Mouse (Mus musculus) ovary, postnatal 14 days (tissue): ENCODE measurements around the gene Ccni.

Experiments used
- DNase-seq: peaks from one replicate; pipeline ENCODE4 v3.0.0; 2022; ENCODE audit warnings: low spot score

Ccni gene

GRCm38 (mm10) chr5:93201181-93201580 lies 5.1 kb downstream of the Ccni start:
- DNase-seq: no peak

GRCm38 (mm10) chr5:93198232-93198631 lies 8.1 kb downstream of the Ccni start:
- no peak for DNase-seq

- no peak for DNase-seq
These were observed 15.9 kb downstream of the Ccni start for GRCm38 (mm10) chr5:93190428-93190827.

GRCm38 (mm10) chr5:93189607-93190006 lies 16.7 kb downstream of the Ccni start:
- DNase-seq: no peak

GRCm38 (mm10) chr5:93184548-93184947 lies 21.7 kb downstream of the Ccni start:
- DNase-seq: no peak

GRCm38 (mm10) chr5:93183311-93183710 lies 23.0 kb downstream of the Ccni start:
- DNase-seq: no peak

DNA sequence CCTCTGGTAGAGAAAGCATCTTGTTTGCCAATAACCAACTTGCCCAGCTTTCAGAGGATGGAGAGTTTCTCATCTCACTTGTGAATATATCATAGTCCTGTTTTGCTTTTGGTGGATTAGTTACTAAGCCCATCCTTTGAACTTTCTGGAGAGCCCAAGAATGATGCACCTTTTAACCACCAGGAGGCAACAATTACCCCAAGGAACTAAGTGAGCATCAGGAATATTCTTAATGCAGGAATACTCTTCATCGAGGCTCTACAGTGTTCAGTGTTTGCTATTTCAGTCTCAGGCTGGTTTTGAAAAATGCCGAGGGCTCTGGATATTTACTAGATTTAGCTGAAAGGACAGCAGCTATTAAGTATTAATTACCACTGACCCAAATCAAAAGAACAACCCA lies 26.0 kb downstream of the Ccni start:
- DNase-seq: no peak

GRCm38 (mm10) chr5:93178616-93179015 lies 27.7 kb downstream of the Ccni start:
- DNase-seq: no peak

DNA sequence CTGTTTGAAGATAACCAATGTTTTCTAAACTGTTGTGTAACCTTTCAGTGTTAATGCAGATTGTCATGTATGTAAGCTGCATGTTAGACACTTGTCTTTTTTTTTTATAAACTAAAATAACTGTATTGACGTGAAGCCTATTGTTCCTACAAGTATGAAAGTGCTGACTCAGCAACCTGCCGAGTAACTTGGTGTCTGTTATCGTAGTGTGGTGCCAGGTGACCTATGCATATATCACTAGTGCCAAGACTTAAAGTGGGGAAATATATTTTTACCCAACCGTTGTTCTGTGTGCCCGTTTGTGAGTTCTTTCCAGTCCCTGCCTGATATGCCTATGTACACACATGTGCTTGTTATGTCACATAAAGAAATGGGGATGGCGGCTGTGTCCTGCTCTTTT lies 31.6 kb downstream of the Ccni start:
- DNase-seq: no peak

DNA sequence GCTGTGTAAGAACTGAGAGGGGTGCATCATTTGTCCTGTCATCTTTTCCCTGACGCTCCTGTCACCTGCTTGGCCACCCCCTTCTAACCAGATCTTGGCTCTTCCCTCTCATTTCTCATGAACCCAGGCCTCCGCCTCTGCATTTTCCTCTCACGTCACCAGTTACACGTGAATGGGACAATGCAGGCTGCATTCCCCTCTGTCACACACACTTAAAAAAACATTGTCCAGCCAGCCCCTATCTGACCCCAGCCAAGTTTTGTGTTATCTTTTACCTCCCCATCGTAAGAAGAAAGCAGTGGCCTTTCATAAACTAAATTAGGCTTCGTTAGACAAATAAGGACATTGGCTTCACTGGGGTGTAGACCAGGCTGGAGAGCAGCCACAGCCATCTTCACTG lies 33.8 kb downstream of the Ccni start:
- DNase-seq: no peak

- DNase-seq: no peak
These were observed 34.9 kb downstream of the Ccni start for GRCm38 (mm10) chr5:93171420-93171819.

GRCm38 (mm10) chr5:93168654-93169053 lies 37.6 kb downstream of the Ccni start:
- DNase-seq: no peak

DNA sequence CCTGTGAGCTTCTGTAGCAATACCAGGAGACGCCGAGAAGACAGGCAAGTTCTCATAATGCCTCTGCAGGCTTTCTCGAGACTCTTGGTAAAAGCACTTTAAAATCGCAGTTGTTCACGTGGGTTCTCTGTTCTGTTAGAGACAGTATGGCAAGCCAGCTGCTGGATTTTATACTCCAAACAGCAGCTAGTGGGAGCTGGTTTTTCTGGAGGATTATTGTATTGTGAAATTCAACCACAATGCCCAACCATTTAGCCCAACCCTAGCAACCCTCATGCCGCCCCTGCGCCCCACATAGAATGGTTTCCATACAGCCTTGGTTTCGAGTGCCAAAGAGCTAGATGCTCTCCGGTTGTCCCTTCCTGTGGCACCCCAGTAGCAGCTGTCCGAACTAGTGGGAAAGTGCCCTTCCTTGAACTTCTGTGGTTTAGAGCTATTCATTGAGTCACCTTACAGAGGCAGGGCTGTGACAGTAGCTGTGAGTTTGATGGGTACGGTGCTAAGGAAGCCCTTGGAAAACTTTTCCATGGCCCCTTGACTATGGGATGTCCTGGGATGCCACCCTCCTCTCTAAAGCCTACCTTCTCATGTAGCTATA lies 38.3 kb downstream of the Ccni start:
- no peak for DNase-seq

- peak; percentile 57 for DNase-seq
These were observed 42.8 kb downstream of the Ccni start for GRCm38 (mm10) chr5:93163541-93163940.

GRCm38 (mm10) chr5:93154401-93154800 lies 51.9 kb downstream of the Ccni start:
- DNase-seq: no peak

GRCm38 (mm10) chr5:93152451-93152850 lies 53.8 kb downstream of the Ccni start:
- no peak for DNase-seq

DNA sequence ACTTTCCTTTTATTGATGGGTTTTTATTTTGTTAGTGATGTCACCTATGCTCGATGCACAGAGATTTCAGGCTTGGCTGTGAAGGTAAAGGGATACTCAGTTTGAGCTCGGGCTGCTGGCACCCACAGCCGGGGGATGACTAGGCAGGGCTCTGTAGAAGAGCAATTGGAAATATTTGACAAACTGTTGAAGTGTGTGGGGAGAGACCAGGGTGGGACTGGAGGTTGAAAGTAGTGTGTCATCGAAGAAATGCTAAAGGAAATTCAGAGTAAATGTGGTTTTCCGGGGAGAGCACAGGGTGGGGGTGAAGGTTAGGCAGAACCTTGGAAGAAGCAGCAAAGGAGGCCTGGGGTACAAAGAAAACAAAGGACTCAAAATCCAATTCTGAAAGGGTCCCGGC lies 54.3 kb downstream of the Ccni start:
- DNase-seq: no peak

GRCm38 (mm10) chr5:93149969-93150777 lies 56.1 kb downstream of the Ccni start:
- DNase-seq: no peak

GRCm38 (mm10) chr5:93145504-93145903 lies 60.8 kb downstream of the Ccni start:
- DNase-seq: no peak

DNA sequence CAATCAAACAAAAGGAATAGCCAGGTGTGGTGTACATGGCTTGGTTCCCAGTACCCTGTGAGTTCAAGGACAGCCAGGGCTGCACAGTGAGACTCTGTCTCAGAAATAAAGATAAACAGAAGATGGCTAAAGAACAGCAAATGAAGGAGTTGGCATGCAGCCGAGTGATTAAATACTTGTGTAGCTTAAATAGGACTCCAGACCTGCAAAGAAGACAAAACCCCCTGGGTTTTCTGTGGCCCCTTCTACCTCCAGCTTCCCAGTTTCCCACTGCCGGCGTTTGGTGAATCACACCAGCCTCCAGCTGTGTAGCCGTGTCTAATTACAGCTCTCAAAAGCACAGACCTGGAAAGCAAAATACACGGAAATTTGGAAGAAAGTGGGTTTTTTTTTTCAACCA lies 61.4 kb downstream of the Ccni start:
- DNase-seq: no peak

- DNase-seq: no peak
These were observed 62.8 kb downstream of the Ccni start for GRCm38 (mm10) chr5:93143360-93144091.

DNA sequence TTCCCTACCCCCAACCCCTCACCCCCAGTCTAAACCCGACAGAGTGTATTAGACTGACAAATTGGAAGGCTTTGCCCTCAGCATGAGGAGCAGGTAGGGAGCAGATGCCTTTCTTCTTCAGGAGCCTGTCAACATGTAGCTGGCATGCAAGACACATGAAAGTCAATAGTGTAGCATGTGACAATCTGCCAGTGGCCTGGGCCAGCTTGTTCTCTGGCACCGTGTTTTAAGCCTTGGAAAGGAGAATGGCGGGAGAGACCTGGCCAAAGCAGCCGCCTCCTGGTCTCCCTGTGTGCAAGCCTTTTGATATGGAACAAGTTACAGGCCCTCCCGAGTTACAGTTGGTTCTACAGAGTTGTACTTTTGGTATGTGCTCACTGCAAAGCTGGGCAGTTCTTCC lies 65.5 kb downstream of the Ccni start:
- DNase-seq: no peak

GRCm38 (mm10) chr5:93139350-93139749 lies 66.9 kb downstream of the Ccni start:
- no peak for DNase-seq
